Mouse (Mus musculus) WW6 (cell line): Measurements from ENCODE around the gene Hey2.

Experiments used
- DNase-seq: peaks from one replicate; pipeline ENCODE4 v3.0.0-alpha.2; 2013; ENCODE audit warnings: low read depth, low spot score

The Hey2 gene

GRCm38 (mm10) chr10:30842643-30843437, at the start of gene Hey2:
Hey2 (minus strand) TSS chr10:30842801.
- peak; percentile 86 for DNase-seq

GRCm38 (mm10) chr10:30883085-30883760, 40.6 kb upstream of the Hey2 start:
- no peak for DNase-seq

GRCm38 (mm10) chr10:30881109-30881508, 38.5 kb upstream of the Hey2 start:
- DNase-seq, result no peak

- DNase-seq, result no peak
Observed at GRCm38 (mm10) chr10:30845101-30845825, 2.7 kb upstream of the Hey2 start.

- no peak for DNase-seq
Observed at GRCm38 (mm10) chr10:30844191-30845010, 1.8 kb upstream of the Hey2 start.

GRCm38 (mm10) chr10:30843438-30844190, 1.0 kb upstream of the Hey2 start:
- DNase-seq, result no peak

- DNase-seq, result no peak
Observed at GRCm38 (mm10) chr10:30842228-30842627, 373 bp downstream of the Hey2 start.

- no peak for DNase-seq
Observed at GRCm38 (mm10) chr10:30840824-30841223, 1.8 kb downstream of the Hey2 start.

GRCm38 (mm10) chr10:30838188-30838587, 4.4 kb downstream of the Hey2 start:
- no peak for DNase-seq

- DNase-seq, result no peak
Observed at GRCm38 (mm10) chr10:30825049-30825448, 17.6 kb downstream of the Hey2 start.

GRCm38 (mm10) chr10:30810967-30811293, 31.7 kb downstream of the Hey2 start:
- DNase-seq, result peak; percentile 54

- DNase-seq, result no peak
Observed at GRCm38 (mm10) chr10:30810247-30810966, 32.2 kb downstream of the Hey2 start.

- DNase-seq, result no peak
Observed at GRCm38 (mm10) chr10:30803587-30804253, 38.9 kb downstream of the Hey2 start.

- DNase-seq, result peak; percentile 54
Observed at GRCm38 (mm10) chr10:30802681-30803586, 39.7 kb downstream of the Hey2 start, which contains the start of gene Ncoa7. Ncoa7 (minus strand) TSS chr10:30803326.

- DNase-seq, result no peak
Observed at GRCm38 (mm10) chr10:30802033-30802432, 40.6 kb downstream of the Hey2 start.

GRCm38 (mm10) chr10:30799713-30800450, 42.7 kb downstream of the Hey2 start:
- no peak for DNase-seq

- DNase-seq, result no peak
Observed at GRCm38 (mm10) chr10:30796469-30797261, 45.9 kb downstream of the Hey2 start.
